Mouse (Mus musculus) gastrocnemius, postnatal 25 days (tissue): Measurements from ENCODE around the gene Brcc3. TPM values are rescaled to one million over a fixed set of nuclear protein-coding genes. Genes with fewer than 3 reads are reported as not detected.

Experiments used
- DNase-seq: peaks from one replicate; pipeline ENCODE4 v3.0.0; 2022
- long read RNA-seq, 2 experiments: library from polyadenylated mRNA; stranded (forward); transcript quantifications; one replicate each; pipeline ENCODE4 v2.0.0; 2021
- total RNA-seq, 2 experiments: library from RNA; stranded (reverse); gene quantifications; 1 replicate in 1 of 2; 2 replicates in 1 of 2; pipeline ENCODE4 v1.2.3; 2021

Brcc3 gene
- total RNA-seq: 10 to 100 TPM; 17.0 to 18.9 TPM
- long read RNA-seq, experiment 1, partial matches to known transcripts: 0 of 1 reads
- long read RNA-seq, experiment 1, other reads (novel, unspliced or antisense): 1 of 1 reads
- long read RNA-seq, experiment 2, partial matches to known transcripts: 0 of 2 reads
- long read RNA-seq, experiment 2, other reads (novel, unspliced or antisense): 2 of 2 reads

- peak; percentile 89 for DNase-seq
Measured at GRCm38 (mm10) chrX:75415936-75416785, at the start of gene Brcc3, which contains the start of the genes Cmc4 and Mtcp1. TSS of gene Brcc3 (plus strand) at chrX:75416628. TSS of gene Cmc4 (minus strand) at chrX:75416584. TSS of gene Mtcp1 (minus strand) at chrX:75416588.

GRCm38 (mm10) chrX:75370197-75370596 is 46.2 kb upstream of the Brcc3 start:
- DNase-seq: no peak

- DNase-seq: no peak
Measured at GRCm38 (mm10) chrX:75372666-75373425, 43.6 kb upstream of the Brcc3 start.

GRCm38 (mm10) chrX:75376815-75377214 is 39.6 kb upstream of the Brcc3 start:
- no peak for DNase-seq

GRCm38 (mm10) chrX:75381176-75381575 is 35.3 kb upstream of the Brcc3 start:
- no peak for DNase-seq

GRCm38 (mm10) chrX:75381699-75382098 is 34.7 kb upstream of the Brcc3 start:
- DNase-seq: no peak

- peak; percentile 71 for DNase-seq
Measured at GRCm38 (mm10) chrX:75382195-75382771, 34.1 kb upstream of the Brcc3 start, which contains the start of the genes Fundc2 and F8. TSS of gene Fundc2 (plus strand) at chrX:75382399. TSS of gene F8 (minus strand) at chrX:75382615.

- no peak for DNase-seq
Measured at GRCm38 (mm10) chrX:75399471-75399870, 17.0 kb upstream of the Brcc3 start.

GRCm38 (mm10) chrX:75402668-75403067 is 13.8 kb upstream of the Brcc3 start:
- DNase-seq: no peak

GRCm38 (mm10) chrX:75403350-75403749 is 13.1 kb upstream of the Brcc3 start:
- no peak for DNase-seq

GRCm38 (mm10) chrX:75409711-75410110 is 6.7 kb upstream of the Brcc3 start:
- no peak for DNase-seq

GRCm38 (mm10) chrX:75454597-75454996 is 38.2 kb downstream of the Brcc3 start:
- no peak for DNase-seq

GRCm38 (mm10) chrX:75475182-75475644 is 58.8 kb downstream of the Brcc3 start:
- peak; percentile 35 for DNase-seq

- DNase-seq: no peak
Measured at GRCm38 (mm10) chrX:75489886-75490285, 73.5 kb downstream of the Brcc3 start.

Other genes with a start within 250 kb of the Brcc3 start
- gene Fundc2, start 34.2 kb upstream of the Brcc3 start, total RNA-seq: 100 to 1,000 TPM; 189 to 200 TPM
- gene F8, start 34.0 kb upstream of the Brcc3 start, total RNA-seq: 1 to 10 TPM in 1 of 2 experiments, under 1 TPM in 1; 0.75 to 1.1 TPM
- 1 to 10 TPM; 6.1 to 9.6 TPM for gene Cmc4, start within 50 bp of the Brcc3 start, total RNA-seq
- gene Mtcp1, start within 50 bp of the Brcc3 start, total RNA-seq: 1 to 10 TPM; 1.9 to 2.3 TPM
- gene Vbp1, start 97.7 kb downstream of the Brcc3 start, total RNA-seq: 10 to 100 TPM; 39.3 to 44.5 TPM
- under 1 TPM in 1 of 2 experiments, not detected in 1; 0.08 TPM for gene Rab39b, start 161.6 kb downstream of the Brcc3 start, total RNA-seq